Mouse (Mus musculus) lung, postnatal 4 days (tissue): Measurements from ENCODE around the gene Rnf214.
A peak's percentile ranks its signal among the peaks of the same experiment; 100 is the strongest.
"Not testable (repeated sequence)": the region's sequence is repeated elsewhere in the genome, so short reads cannot be mapped to it uniquely, and the experiment has no call there.

Source experiments
- DNase-seq, 2 experiments: peaks; one replicate each; pipeline ENCODE4 v3.0.0; 2021

Rnf214 gene

DNA sequence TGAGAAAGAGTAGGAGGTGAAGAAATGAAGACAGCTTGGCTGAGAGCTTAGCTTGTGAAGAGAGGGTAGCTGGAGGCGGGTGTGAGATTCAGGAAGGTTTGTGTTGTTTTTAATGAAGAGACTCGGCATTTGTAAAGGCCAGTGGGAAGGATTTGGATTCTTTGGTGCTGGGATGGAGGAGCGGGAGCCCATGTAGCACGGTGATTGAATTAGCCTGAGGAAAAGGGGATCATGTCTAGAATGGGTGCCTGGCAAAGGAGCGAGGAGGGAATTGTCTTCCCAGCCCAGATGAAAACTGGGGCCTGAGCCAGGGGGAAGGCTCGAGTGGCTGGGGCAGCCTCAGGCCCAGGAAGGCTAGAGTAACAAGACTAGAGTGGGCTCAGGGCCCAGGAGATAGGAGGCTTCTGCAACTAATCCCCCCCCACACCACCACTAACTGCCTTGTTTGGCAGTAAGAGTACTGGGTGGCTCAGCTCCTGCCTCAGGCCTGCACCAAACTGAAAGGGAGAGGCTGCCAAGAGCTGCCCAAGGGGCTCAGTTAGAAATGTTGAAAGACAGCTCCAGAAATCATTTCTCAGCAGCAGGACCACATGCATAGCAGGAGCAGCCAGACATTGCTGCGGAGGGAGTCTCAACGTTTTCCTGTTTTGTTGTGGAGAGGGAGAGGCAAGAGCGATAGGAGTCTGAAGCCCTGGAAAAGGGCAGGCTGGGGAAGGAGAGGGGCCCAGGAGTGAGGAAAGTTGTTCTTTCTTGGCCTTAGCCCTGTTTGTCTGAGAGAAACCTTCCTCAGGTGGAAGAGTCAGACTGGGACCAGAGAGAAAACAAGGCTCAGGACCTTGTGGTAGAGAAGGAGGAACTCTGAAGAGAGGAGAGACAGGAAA lies 56.9 kb downstream of the Rnf214 start:
- DNase-seq: peak; percentile 48 to 72

DNA sequence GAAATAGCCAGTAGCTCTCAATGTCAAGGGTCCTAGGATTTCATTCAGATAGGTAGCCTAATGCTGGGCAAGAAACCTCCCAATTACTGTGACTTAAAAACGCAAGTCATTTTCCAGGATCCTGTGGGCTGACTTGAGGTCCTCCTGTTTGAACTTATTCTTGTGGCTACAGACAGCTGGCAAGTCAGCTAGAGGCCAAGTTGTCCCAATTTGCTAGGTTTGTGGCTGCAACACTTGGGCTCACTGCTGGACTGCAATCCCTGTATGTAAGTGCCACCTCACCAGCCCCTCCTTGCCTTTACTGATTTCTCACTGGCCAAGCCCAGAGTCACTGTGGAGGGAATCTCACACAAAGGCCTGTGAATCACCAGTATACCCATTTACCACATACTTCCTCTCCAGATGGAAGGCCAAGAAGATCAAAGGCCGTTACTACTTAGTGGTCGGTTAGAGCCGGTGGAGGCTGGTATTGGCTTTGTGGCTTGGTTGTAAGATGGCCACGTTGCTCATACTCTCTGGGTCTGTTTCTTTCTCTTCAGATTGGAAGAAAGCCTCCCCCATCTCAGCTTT lies 59.7 kb downstream of the Rnf214 start:
- no peak for DNase-seq

DNA sequence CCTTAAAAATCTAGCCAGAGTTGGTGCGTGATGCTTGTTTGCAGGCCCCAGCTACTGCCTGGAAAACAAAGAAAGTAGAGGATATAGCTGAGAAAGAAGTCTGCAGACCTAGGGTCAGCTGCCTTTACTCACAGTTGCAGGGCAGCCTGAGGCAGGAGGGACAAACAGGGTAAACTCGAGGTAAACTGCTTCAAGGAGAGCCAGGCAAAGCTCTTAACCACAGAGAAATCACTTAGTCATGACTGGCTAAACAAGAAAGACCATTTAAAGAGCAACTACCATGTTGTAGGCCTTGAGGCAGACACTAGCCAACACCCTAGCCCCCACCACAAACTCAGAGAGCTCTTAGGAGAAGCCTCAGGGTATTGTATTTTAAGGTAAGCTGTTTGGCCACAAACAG lies 60.5 kb downstream of the Rnf214 start:
- not testable (repeated sequence) for DNase-seq

DNA sequence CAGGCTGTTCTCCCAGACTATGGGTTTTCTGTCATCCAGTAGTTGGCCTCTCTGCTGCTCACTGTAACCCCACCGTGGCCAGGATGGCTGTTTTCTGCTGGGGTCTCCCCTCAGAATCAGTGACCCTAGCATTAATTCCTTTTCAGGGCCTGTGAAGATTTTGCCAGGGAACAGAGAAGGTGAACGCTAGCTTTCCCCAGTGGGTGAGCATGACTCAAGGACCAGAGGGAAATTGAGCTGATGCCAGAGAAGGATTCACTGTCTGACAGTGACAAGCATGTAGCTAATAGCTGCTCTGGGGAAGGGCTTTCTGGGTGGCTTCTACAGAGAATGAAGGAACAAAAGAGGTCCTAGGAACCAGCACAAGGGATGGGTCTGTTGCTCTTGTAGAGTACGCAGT lies 61.2 kb downstream of the Rnf214 start:
- DNase-seq: no peak

DNA sequence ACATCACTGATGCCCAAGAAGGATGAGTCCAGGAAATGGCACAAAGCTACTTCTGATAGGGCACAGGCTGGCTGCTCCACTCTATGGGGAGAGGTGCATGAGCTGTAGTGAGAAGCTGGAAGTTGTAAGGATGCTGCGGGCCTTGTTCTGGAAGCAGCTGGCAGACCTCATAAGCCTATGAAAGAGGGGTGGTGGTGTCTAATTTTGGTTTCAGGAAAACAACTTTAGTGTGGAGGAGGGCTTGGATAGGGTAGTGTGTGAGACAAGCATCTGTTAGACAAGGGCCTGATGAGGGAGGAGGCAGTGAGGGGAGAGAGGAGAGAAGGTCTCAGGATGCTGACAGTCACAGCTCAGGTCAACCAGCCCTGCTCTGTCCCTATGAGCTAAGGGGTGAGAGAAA lies 62.9 kb downstream of the Rnf214 start:
- no peak for DNase-seq

DNA sequence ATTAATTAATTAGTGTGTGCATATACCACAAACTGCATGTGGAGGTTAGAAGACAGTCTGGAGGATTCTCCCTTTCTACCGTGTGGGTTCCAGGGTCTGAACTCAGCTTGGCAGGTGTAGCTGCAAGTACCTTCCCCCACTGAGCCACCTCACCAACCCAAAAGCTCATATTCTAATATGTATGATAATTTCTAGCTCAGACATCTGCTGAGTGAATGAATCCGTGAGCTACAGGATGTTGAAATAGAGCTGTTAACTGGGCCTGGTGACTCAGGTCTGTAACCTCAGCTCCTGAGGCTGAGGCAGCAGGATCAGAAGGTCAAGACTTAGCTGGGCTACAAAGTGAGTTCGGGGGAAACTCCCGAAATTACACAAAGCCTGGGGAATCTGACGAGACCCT lies 63.7 kb downstream of the Rnf214 start:
- no peak for DNase-seq

DNA sequence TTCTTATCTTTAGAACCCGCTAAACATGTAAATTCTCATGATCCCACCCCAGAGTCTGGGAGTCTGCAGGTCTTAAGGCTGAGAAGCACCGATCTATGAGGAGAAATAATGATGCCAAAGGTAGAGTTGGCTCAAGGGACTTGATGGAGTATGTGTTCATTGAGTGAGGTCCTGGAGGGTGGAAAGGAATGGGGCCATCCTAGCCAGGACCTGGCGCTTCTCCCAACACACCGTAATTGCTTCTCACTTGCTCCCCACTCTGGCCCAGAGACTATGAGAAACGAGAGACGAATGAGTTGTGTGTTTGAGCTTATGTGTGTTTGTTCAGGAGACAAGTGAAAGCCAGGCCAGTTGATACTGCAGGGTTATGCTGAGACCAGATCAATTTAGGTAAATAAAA lies 65.3 kb downstream of the Rnf214 start:
- no peak for DNase-seq

DNA sequence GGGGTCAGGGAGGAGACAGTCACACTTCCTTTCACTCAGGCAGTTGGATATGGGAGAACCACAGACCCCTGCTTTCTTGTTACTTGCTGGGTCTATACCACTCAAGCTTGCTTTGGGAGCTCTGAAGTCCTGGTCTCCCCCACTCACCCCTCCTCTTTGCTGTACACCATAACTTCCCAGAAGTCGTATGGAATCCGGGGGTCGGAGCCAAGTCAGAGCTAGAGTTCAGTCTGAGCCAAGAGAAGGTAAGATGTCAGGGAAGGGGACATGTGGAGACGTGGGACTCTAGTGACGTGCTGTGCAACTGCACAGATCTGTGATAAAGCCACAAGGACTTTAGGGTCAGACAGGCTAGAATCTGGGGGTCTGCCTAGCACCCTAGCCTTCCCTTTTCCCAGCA lies 66.4 kb downstream of the Rnf214 start:
- DNase-seq: no peak

DNA sequence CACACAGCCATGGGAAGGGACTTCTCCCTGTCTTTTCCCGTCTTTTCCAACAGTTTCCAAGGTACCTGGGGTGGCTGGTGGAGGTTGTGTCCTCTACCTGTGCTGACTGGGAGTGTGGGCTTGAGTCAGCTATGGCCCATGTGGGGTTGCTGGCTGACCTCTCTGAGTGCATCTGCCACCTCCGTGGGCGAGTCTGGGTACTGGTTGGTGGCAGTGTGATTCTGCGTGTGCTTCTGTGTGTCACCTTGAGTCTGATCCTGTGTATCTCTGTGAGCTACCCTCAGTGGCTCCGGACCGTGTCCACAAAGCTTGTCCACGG lies 66.8 kb downstream of the Rnf214 start:
- no peak for DNase-seq

DNA sequence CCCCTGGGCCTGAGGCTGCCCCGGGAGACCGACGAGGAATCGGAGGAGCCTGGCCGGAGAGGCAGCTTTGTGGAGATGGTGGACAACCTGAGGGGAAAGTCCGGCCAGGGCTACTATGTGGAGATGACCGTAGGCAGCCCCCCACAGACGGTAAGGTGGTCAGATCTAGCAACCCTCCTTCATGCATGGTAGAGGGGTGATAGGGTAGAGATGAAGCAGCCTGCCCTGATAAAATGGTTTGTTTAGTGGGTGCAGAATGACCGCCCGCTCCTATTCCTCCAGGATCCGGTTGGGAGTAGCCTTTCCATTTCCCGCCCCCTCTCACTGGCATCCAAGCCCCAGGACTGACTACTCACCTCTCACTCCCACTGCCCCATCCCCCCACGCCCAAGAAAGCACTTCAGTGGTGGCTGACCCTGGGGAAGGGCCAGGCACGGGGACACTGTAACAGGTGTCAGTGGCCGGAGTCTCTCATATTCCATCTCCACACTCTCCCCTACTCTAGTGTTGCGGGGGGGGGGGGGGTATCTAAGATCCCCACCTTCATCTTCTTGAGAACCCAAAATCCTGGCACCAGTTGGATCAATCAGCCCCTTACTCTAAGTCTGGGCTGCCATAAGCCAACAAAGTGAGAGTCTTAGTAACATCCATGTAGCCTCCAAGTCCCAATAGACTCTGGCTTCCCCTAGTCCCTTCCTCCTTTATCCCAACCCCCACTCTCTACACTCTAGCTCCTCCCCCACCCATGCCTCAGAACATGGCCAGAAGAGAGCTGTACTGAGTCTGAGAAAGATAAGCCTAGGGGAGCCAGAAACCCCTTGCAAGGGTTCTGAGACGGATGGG lies 67.4 kb downstream of the Rnf214 start:
- peak in 1 of 2 experiments; percentile 15 for DNase-seq

DNA sequence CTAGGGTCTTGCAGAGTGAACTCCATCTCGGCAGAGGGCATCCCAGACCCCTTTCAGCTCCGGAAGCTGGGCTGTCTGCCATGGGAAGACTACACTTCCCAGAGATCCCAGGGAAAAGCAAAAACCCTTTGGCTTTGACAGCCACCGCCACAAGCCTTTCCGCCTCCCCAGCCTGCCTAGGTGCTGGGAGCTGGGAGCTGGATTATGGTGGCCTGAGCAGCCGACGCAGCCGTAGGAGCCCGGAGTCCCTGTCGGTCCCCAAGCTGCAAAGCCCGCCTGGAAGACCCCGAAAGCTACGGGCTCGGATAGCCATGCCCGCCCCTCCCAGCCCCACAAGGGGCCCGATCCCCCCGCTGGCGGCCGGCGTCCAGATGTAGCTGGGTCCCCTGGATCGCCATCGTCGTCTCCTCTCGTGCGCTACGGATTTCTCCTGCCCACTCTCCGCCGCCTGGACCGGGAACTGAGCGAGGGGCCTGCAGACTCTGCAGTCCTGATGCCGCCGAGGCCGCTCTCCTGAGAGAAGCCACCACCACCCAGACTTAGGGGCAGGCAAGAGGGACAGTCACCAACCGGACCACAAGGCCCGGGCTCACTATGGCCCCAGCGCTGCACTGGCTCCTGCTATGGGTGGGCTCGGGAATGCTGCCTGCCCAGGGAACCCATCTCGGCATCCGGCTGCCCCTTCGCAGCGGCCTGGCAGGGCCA lies 68.1 kb downstream of the Rnf214 start, which contains the start of gene Bace1:
TSS of gene Bace1 (plus strand) at position 147 of the 705 bp plus-strand sequence.
- peak; percentile 84 to 88 for DNase-seq

DNA sequence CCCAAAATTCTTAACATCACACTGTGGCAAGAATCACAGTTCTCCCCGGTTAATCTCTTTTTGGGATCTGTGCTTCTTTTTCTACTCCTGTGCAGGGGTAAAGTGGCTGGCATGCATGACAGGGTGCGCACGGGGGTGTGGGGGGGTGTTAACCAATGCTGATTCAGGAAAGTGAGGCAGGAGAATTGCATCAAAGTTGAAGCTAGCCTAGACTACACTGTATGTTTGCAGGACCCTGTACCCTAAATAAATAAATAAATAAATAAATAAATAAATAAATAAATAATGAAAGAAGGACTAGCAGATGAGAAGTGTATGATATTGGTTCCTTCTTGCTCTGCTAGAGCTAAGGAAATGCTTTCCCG lies 68.7 kb downstream of the Rnf214 start:
- DNase-seq: no peak

DNA sequence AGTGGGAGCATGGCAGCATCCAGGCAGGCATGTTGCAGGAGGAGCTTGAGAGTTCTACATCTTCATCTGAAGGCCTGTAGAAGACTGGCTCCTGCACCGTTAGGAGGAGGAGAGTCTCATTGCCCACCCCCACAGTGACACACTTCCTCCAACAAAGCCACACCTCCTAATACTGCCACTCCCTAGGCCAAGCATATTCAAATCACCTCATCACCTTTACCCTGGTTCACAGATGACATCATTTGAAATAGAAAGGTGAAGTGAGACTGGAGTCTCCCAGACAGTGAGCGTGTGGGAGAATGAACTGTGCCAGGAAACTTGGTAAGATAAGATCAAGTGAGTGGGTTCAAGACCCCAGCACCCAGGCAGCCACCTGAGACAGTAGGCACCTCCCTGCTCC lies 73.2 kb downstream of the Rnf214 start:
- no peak for DNase-seq

DNA sequence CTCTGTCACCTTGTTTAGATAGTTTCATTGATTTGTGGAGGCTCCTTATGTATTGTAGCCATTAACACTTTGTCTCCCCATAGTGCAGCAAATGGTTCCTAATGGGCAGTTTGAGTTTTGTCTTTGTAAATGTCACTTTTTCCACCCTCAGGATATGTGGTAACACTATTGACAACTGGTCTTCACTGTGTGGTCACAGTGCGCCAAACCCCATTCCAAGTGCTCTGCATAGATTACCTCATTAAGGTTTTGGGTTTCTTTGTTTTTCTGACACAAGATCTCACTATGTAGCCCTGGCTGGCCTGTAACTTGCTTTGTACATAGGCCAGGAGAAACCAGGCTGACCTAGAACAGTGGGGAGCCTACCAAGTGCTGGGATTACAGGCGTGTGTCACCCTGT lies 73.8 kb downstream of the Rnf214 start:
- DNase-seq: no peak

DNA sequence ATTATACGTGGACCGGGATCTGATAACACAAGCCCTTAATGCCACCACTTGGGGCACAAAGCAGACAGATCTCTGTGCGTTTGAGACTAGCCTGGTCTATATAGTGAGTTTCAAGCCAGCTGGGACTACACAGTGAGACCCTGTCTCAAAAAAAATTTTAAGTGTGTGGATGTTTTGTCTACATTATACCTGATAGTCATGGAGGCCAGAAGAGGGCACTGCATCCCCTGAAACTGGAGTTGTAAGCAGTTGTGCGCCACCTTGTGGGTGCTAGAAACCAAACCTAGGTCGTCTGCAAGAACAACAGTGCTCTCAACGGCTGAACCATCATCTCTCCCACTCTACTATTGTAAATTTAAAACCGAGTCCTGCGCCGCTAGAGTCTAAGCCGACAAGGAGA lies 77.6 kb downstream of the Rnf214 start:
- peak; percentile 75 to 82 for DNase-seq

DNA sequence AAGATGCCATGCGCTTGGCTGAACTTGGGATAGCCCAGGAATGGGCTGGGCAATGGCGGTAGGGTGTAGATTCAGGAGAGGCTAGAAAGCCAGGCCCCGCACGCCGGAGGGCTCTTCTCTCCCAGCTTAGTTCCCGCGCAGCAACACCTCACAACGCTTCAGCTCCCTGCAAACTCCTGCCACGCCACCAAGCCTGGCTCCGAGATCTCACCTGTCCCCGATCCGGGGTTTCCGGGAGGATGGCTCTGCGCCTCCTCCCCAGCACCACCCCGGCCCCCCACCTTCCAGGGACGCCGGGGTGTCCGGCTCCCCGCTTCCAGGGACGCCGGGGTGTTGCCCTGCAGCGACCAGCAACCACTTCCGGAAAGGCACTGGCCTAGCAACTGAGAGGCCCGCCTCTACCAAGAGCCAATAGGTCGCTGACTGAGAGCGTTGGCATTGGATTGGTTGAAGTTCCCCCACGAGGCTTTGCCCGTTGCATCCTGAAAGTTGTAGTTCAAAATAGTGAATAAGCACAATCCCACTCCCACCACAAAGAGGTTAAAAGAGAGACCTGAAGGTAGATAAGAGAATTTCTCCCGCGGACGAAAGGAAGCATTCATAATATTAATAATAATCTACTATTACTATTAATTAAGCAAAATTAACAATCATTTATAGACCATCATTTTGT lies 78.3 kb downstream of the Rnf214 start, which contains the start of gene Cep164:
TSS of gene Cep164 (minus strand) at position 401 of the 673 bp plus-strand sequence.
- DNase-seq: peak; percentile 91 to 92

DNA sequence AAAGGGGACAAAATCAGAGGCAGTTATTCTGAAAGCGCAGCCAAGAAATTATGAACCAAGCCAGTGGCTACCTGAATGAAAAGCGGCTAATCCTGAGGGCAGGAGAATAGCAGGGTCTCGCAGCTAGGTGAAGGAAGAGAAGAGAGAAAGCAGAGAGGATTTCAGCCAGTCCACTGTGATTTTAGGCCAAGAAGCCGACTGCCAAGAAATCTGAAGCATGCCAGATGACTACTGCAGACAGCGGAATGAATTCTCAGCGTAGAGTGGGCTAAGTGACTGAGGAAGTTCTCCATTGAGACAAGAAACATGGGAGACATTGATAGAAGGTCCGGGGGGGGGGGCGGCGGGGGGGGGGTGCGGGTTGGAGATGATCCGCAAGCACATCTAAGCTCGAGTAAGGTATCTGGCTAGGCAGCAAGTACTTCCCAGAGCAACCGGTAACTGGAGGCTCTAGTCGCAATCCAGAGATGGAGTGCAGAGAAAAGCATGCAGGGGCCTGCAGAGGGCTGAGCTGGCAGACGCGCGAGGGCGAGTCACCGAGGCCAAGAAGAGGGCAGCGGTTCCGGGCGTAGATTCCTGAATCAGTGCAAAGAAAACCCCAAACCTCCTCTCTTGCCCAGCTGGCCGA lies 78.9 kb downstream of the Rnf214 start:
- DNase-seq: peak; percentile 49 to 61

DNA sequence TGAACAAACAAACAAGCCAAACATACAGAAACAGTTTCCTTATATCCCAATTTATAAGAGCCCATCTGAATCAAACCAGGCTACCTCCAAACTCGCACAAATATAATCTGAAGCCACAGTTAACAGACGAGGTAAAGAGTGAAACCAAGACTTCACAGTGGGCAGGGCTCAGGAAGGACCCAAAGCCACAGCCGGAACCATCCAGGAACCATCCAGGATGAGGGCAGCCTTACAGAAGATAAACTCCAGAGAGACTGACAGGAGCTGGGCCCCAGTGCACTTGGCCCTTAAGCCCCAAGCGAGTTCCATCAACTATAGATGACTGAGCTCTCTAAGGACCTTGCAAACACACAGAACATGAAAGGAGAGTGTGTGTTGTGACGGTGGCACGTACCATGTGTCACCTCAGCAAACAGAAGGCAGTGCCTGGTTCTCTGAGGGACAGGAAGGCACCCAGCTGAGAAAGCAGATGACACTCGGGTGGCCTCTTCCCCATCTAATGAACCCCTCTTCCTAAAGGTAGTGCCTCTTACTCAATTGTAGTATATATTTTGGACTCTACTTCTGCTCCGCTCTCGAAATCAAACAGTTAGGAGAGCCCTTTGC lies 88.2 kb downstream of the Rnf214 start:
- DNase-seq: no peak

DNA sequence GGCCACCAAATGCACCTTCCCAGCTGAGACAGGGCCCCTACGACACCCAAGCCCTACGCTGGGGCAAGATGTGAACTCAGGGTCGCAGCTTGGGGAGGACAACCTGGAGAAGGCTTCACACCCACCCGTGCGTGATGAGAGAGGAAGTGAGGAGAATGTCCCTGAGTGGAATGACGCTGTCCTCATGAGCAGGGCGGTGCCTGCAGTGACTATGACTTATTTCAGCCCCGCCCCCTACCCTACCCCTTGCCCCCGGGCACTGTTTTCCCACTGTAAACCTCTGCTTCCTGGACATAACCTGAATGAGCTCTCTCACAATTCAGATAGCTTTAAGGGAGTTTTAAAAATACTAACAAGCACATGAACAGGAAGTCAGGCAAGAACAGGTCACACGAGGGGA lies 91.2 kb downstream of the Rnf214 start:
- DNase-seq: peak; percentile 48 to 60

DNA sequence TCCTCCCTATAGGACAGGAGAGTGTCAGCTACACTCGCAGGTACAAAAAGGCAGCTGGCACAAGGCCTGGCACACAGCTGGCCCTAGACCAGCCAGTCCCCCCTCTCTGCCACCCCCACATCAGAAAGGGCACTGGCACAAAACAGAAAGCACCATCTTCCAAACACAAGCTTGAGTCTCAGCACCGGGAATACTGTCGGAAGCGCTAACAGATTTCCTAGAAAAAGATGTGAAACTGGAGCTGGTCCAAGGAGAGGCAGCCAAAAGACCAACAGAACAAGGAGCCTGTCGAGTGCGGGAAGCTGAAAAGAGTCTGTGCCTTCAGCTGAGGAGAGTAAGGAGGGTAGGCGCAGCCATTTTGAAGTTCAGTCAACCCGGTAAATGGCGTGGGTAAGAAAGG lies 91.6 kb downstream of the Rnf214 start:
- peak in 1 of 2 experiments; percentile 22 for DNase-seq
